Mouse (Mus musculus) lung, postnatal 0 days (tissue): Measurements from ENCODE around the gene Tspan18.

Source experiments
- CTCF ChIP-seq: IDR thresholded peaks from 2 replicates; pipeline ENCODE4 v1.5.1; 2016; ENCODE audit warnings: antibody characterized with exemption, mild to moderate bottlenecking
- EP300 ChIP-seq: IDR thresholded peaks from 2 replicates; pipeline ENCODE4 v1.6.1; 2016; ENCODE audit warnings: antibody characterized with exemption, mild to moderate bottlenecking, control low read depth

- TF ChIP-seq EP300 (no peak), CTCF (no peak)
Observed at GRCm38 (mm10) chr2:93176193-93176798, 158.0 kb downstream of the Tspan18 start.
